Mouse (Mus musculus) frontal cortex, postnatal 36 days (tissue): ENCODE measurements around the gene Pid1.
"Not testable (repeated sequence)": the region's sequence is repeated elsewhere in the genome, so short reads cannot be mapped to it uniquely, and the experiment has no call there.

Experiments used
- DNase-seq, 2 experiments: peaks; one replicate each; pipeline ENCODE4 v3.0.0; 2022; ENCODE audit warnings: low spot score in 2 of 2

The Pid1 gene

DNA sequence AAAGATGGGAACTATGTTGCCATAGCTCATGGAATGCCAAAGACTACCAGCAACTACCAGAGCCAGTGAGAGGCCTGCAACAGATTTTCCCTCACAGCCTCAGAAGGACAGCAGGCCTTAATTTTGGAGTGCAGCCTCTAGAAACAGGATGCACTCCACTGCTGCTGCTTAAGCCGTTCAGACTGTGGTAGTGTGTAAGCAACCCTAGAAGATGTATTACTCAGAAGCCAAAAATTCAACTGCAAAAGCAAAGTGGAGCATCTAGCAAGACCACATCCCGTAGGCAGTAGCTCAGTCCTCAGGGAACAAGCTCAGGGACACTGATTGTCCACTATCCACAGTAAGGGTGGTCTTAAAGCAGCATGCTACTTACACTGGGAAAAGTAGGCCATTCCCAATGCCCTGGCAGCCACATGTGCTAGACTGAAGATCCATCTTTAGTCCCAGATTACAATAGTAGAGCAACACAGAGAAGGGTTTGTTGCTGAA is 92.2 kb downstream of the Pid1 start:
- DNase-seq: no peak

DNA sequence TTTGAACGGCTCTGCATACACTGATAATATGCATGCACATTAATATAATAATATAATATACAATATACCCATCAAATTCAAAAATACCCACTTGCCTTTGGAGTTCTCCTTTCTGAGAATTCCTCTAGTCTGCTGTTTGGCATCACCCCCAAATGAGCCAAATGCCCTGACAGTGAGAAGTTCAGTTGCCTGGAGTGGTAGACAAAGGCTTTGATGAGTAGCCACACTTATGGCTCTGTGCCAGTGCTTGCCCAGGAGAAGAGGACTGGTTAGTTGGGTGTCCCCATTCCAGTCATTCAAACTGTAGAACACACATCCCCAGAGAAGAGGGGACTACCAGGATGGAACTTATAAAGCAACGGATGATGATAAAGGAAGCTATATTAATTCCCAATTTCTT is 106.3 kb downstream of the Pid1 start:
- DNase-seq: no peak

DNA sequence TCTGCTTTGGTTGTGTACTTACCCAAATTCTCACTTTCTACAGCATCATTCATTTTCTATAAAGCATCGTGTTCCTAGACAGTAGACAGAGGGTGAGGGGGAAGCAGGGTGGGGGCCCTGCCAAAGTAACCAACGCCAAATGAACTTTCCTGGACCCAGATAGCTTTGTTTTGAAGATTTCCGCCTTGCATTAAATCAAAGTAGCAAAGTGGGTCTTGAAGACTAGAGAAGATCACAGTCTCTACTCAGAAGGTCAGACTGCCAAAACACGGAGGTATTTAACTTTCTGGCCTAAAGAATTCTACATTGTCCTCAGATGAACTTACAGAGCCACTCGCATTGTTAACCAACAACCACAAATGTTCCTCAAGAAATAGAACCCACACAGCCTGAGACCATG is 109.6 kb downstream of the Pid1 start:
- no peak for DNase-seq

DNA sequence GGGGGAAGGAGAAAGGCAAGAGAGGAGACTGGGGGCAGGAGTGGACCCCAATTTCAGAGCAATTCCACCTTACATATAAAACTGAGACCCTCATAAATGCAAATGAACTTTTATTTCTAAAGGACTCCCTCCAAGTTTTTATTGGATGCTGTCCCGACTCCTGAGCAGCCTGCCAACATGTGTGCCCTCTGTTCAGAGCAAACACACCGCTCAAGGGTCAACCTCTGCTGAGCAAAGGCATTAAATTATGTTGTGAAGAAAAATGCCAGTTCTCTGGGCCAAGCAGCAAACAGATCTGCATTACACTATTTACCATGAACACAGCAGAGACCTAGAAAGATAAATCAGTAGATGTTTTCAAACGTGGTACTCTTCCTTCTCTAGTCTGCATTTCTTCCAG is 110.1 kb downstream of the Pid1 start:
- no peak for DNase-seq

DNA sequence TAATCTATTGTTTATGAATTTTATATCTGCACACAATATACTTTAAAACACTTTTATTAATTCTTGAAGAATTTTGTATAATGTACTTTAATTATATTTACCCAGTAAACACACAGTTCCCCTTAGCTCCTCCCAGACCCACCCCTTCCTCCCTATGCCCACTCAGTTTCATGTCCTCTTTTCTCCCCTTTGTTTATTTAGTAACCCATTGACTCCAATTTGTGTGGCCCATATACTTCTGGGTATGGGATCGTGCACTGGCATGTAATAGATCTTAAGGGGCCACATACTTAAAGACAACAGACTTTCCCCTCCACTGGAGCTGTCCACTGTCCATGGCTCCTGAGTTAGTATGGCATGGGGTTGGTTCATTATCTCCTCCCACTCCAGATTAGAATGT is 112.8 kb downstream of the Pid1 start:
- no peak for DNase-seq

DNA sequence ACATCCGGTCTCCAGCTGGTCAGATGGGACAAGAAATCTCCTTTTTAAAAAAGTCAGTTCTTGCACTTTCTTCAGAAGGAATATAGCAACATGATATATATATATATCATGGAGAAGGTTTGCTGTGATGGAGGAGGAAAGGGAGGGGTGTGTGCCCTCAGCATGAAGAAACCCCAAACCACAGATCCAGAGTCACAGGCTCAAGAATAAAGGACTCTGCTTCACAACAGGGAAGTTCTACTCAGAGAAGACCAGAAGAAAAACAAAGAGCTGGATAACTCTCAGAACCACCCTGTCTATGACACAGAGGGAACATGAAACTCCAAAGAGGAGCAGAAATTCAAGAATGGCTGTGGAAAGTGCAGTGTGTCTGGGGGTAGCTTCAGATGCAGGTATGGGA is 113.2 kb downstream of the Pid1 start:
- DNase-seq: no peak

DNA sequence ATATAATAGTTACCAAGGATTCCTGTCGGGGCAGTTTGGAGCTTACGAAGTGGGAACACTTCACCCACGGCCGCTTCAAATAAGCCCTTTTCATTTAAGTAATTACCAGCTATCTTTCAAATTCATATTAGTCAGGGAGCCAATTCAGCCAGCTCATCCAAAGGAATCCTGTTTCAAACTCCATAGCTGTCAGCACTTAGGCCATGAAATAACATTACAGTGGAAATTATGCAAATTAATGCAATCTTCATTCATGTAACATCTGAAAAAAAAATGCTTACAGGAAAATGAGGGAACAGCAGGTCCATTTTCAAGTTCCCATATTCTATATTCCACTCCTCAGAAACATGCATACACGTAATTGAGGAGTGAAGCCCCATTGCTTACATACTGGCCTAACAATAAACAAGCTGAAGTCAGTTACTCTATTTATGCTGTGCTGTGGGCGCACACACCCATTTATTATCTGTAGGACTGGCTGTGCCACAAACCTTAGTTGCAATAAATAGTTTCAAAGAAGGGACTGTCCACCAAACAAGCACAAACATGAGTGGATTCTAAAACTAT is 114.1 kb downstream of the Pid1 start:
- DNase-seq: no peak

DNA sequence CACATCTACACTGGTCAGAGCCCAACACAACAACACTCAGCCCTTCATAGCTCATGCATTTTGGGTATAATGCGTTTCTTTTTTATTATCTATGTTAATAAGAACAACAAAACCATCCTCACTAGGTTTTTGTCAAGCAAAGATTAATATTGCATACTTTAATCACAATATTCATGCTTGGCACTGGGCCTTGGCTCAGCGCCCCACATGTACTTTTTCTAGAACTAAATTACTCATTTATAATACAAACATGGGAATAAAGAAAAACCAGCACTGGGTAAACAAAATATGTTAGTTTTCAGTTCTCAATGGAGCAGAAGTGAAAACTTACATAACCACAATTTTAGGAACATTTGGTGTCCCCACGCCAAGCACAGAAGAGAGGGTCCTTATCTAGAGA is 116.9 kb downstream of the Pid1 start:
- DNase-seq: no peak

DNA sequence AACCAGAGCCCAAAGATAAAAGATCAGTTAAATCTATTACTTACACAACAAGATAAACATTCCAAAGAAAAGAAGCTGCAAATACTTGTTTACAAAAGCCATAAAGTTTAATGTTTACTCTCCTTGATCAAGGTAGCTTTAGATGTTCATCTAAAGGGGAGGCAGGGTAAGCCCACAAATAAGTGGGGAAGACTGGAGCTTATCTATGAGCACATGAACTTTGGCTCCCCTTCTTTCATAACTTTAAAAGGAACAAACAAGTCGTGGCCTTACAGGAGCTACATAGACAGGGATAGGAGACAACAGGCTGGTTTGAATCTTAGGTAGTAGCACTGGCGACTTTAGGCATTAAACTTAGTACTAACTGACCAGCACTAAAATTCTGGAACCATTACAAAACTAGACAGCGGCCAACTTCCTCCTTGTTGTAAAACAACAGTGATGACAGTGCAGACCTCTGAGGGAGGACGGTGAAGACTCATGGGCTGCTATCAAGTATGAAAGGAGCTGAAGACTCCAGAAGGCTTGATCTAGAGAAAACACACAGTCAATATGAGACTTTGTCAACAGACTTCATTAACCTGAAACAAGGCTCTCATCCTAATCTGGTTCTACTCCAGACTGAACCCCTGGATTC is 122.7 kb downstream of the Pid1 start:
- DNase-seq: no peak

DNA sequence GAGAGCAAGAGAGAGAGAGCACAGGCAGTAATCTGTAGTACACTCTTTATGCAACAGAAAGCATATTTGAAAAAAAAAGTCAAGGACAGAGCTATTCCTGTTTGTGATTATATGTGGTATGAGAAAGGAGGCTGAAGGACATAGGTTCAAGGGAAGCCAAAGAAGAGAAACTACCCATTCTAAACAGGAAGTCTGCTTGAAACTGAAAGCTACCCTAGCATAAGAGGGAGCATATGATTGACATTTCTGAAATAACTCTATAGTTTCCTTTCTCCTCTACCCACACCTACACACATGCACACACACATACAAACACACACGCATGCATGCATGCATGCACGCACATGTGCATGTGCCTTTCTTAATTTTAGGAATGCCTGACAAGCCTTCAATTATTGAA is 123.8 kb downstream of the Pid1 start:
- no peak for DNase-seq

DNA sequence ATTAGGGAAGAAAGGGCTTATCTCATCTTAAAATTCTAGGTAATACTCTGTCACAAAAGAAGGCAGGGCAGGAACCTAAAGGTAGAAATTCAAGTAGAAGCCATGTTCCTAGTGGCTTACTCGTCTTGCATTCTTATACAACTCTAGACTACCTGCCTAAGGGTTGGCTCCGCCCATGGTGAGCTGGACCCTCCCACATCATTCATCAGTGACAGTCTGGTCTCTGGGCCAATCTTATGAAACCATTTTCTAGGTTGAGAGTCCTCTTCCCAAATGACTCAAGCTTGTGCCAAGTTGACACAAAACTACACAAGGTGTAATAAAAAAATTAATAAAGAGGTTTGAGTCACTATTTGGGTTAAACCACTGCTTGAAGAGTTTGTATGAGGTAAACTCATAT is 133.5 kb downstream of the Pid1 start:
- DNase-seq: no peak

DNA sequence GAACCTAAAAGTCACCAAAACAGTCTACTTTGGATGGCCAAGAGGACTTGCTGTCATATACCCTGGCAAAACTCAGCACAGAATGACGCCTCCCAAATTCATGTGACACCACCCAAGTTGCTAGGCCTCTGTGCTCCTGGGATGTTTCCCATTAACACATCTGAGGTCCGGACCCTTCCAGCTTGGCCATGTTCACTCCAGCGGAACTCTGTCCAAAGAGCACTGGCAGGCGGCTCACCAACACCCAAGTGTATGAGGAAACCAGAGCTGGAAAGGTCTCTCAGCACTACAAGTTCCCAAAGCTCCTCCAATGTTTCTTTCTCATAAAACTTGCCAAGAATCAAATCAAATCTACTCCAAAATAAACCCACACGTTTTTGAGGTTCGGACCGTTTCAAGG is 138.4 kb downstream of the Pid1 start:
- DNase-seq: no peak

DNA sequence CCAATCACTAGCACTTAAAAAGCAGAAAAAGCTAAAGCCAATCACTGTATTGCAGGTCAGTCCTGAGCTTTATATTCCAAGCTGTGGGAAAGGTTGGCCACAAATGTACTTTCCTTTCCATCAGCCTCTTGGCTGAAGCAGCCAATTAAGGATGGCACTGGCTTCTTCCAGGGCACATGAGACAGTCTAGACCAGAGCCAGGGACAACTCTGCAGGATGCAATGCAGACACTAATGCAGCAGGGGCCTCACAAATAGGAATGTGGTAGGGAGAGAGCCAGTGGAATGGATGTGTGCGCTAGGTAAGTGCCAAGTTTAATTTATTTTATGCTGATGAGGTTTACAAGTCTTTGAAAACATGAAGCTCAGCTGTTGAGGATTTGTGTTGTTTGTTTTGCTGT is 141.9 kb downstream of the Pid1 start:
- no peak for DNase-seq

DNA sequence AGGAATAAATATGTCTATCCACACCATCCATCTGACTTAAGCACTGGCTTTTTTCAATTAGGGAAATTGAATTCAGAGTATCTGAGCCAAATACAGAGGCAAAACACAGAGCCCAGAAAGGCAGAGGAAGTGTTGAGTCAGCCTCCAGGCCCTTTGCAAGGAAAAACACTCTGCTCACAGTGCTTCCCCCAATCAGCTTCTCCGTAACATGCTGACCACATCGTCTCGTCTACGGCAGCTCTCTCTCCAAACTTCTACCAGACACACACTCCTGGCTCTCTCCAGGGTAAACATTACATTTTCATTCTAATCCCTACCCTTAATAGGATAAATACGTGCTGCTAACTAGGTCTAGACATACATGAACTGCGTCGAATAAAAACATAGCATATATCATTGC is 145.4 kb downstream of the Pid1 start:
- peak; percentile 37 to 47 for DNase-seq

DNA sequence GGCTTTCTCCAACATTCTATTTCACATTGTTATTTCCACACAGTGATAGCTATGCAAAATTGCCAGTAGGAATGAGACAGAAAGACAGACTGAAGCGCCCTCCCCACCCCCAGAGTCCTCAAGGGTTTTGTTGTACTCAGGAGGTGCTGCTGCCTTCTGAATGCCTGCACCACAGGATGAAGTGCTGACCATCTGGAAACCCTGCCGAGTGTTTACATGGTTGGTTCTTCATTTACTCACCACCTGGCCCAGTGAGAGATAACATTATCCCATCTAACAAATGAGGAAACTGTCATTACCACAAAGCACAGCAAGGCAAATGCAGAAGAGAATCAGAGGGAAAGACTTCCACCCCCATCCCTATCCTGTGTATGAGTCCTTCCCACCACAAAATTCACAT is 146.2 kb downstream of the Pid1 start:
- DNase-seq: no peak

DNA sequence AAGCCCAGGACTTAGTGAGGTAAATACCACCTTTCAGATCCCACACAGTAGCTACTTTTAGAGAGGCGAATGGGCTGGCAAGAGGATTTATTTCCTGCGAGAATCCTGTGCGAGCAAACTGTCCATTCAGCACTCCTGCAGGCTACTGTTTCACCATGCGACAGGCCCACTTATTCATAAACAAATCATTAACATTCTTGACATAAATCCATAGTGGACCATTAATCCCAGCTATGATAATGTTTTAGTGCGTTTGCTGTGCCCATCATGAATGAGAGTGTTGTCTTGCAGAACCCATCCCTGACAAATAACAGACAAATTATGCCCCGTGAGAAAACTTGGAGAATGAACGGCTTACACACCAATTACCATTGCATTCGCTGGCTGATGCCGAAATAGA is 152.5 kb downstream of the Pid1 start:
- peak in 1 of 2 experiments; percentile 9 for DNase-seq

DNA sequence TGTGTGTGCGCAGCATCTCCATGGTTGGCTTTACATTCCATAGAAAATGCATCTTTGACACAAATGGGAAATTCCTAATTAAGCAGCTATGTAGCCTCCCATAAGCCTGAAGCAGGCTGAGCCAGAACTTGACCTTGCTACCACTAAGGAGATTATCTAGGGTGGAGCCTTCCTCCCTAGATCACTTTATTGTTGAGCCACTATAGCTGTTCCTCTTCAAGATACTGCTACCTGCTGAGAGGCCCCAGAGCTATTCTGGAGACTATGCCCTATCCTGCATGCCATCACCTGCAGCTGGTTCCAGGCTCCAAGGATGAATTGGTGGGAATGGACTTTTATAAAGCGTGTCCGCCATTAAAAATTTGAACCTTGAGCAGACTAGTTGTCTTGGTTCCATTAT is 158.2 kb downstream of the Pid1 start:
- DNase-seq: not testable (repeated sequence)

DNA sequence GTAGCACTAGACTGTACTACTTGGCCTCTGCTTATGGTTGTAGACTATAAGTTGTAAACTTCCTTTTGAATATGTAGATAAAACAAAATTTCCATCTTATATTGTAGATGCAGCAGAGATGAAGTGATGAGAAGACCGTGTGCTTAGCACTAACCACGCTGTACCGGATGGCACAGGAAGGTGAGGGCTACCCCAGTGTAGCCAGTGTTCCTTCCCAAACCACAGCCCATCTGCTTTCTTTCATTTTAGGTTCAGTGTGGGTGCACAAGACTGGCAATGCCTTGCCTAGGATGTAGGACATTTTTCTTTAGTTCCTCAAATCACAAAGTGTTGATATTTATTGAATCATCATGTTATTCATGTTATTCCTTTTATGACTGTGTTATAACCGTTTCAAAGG is 160.5 kb downstream of the Pid1 start:
- peak; percentile 51 to 66 for DNase-seq

DNA sequence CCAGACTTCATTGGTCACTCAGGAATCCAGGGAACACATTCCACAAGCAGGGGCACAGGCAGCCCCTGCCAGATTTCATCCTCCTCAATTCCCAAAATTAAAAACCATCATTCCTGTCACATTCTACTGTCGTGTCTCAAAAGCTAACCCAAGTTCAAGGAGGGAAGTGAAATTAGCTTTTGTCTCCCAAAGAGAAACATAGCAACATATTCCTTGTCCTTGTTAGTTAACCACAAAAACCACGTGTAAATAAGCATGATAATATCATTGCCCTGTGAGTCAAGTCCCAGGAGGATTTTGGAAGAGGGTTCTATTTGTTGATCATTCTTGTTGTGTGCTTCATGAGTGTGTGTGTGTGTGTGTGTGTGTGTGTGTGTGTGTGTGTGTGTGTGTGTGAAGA is 164.1 kb downstream of the Pid1 start:
- DNase-seq: no peak

DNA sequence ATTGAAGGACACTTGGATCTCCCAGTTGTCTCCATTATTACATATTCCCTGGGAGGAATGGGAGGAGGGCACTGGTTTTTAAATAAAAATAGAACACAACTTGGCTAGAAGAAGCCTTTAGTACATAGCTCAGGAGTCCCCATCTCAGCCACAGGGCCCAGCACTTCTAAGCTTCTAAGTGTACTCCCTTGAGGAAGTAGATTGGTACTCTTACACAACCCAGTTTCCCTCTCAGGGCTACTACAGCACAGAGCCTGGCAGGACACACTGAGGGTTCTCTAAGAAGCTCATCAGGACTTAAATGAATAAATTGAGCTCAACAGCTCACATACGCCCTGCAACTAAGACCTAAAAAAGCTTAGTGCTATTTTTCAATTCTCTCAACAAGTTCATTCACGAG is 165.1 kb downstream of the Pid1 start:
- no peak for DNase-seq

DNA sequence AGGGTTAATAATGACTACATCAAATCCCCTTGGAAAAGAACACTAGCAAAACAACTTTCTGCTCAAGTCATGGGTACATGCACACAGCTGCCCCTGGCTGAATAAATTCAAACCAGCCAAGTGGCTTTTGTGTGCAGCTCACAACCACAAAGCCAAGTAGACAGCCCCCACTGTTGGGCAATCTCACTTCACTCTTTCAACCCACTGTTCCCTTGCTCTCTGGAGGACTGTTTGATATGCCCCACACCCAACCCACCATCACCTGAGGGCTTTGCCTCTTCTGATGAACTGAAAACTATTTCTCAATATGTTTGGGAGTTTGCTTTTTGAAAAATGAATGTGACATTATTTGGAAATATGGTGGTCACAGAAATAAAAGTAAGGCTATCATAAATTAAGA is 171.8 kb downstream of the Pid1 start:
- DNase-seq: no peak

DNA sequence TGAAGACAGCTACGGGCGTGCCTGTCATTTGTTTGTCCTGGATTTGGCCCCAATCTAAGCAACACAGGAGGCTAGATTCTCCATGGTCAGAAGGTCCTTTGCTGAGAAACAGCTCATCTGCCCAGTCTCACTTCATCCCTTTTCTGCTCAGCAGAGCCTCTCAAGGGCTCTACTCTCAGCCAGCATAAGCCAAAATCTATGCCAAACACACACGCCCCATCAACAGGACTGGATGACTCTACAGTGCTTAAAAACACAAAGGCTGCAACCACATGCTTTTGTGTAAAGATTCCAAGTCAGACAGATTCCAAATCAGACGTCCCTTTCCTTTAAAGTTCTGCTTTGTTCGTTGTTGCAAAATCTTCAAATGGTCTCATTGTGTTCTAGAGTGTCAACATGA is 174.5 kb downstream of the Pid1 start:
- no peak for DNase-seq

DNA sequence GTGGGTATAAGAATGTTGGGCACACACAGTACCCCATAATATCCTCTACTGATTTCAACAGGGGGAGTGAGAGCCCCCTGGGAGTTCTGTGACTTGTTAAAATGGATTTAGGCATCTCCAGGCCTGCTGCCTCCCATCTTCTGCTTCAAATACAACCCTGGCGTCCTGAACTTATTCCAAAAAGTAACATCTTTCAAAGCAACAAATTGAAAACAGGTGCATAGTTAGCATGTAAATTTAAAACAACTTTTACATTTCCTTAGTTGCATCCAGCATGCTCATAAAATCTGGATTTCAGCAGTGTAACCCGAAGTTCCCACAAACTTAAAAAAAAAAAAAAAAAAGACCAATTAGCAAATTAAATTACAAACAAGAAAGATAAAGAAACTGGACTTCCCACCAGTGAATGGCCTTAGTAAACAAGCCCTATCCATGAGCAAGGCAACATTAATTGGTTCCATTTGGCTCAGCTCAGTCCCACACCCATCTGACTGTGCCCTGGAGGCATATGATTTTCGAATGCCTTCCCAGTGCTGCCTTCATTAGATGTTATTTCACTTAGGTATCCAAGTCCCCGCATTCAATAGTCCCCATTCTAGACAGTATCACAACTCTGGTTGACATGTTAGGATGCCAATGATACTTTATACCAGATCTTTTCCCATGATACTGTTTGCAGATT is 177.1 kb downstream of the Pid1 start:
- DNase-seq: no peak

DNA sequence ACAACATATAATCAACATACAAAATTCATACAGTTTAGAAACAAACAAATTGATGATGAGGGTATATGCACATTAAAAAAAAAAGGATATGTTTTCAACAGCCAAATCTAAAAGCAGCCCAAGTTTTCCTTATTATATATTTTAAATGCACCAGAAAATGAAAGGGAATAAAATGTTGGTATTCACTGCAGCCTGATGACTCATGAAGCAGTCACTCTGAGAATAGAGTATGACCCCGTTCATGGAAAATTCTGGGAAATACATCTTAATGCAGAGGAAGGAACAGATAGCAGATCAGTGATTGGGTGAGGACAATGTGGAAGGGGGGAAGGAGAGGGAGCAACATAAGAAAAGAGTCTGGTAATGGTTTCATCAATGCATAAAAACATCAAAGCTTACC is 186.3 kb downstream of the Pid1 start:
- DNase-seq: no peak
